Mouse (Mus musculus): ENCODE data around the gene Aplf. TPM values are rescaled to one million over a fixed set of nuclear protein-coding genes. Genes with fewer than 3 reads are reported as not detected.

The Aplf gene
- total RNA-seq, 2 experiments from 2014 or later = 2.8 to 3.4 TPM

Other genes starting within 250 kb of the Aplf start
- not detected for gene Bmp10, start 243.2 kb downstream of the Aplf start, total RNA-seq (2021)
- 1 to 10 TPM; 1.1 to 1.3 TPM for gene Arhgap25, start 138.9 kb downstream of the Aplf start, total RNA-seq (2021)
- 1 to 10 TPM; 1.9 to 3.1 TPM for gene Prokr1, start 81.5 kb downstream of the Aplf start, total RNA-seq (2021)
- under 1 TPM; 0.81 to 0.84 TPM for gene Efcc1, start 58.7 kb upstream of the Aplf start, total RNA-seq (2021)
- not detected for gene Gp9, start 105.9 kb upstream of the Aplf start, total RNA-seq (2021)
- 1 to 10 TPM; 5.1 to 5.2 TPM for gene Rab43, start 140.0 kb upstream of the Aplf start, total RNA-seq (2021)
- 1 to 10 TPM in 1 of 2 experiments, not detected in 1; 2.0 TPM for gene Gm45140, start 163.6 kb upstream of the Aplf start, total RNA-seq (2021)
- 10 to 100 TPM; 13.9 to 19.1 TPM for gene Isy1, start 166.6 kb upstream of the Aplf start, total RNA-seq (2021)
- 100 to 1,000 TPM; 448 to 458 TPM for gene Cnbp, start 178.9 kb upstream of the Aplf start, total RNA-seq (2021)
- 10 to 100 TPM; 28.6 to 28.7 TPM for gene Copg1, start 215.6 kb upstream of the Aplf start, total RNA-seq (2021)
- gene Hmces, start 241.7 kb upstream of the Aplf start, total RNA-seq (2021) = 1 to 10 TPM; 5.8 to 6.9 TPM

All from gastrocnemius, postnatal 36 days (tissue).